Mouse (Mus musculus): ENCODE data around the gene Olfr952. TPM values are rescaled to one million over a fixed set of nuclear protein-coding genes. Genes with fewer than 3 reads are reported as not detected.

Olfr952 gene
- total RNA-seq (2014; fragmentation: Nextera tagmentation), result not detected in 2 replicates
- not detected in 2 replicates for total RNA-seq (2017)

GRCm38 (mm10) chr9:39427048-39427447 is at the start of gene Olfr952:
Gene Olfr952, minus strand, starts transcription at chr9:39427148.
- ATAC-seq (replicated peaks; ENCODE audit: poor library complexity, severe bottlenecking), result no peak

GRCm38 (mm10) chr9:39471844-39472243 is 44.9 kb upstream of the Olfr952 start, which contains the start of gene Olfr955:
Gene Olfr955, minus strand, starts transcription at chr9:39471944.
- no peak for ATAC-seq (replicated peaks; ENCODE audit: poor library complexity, severe bottlenecking)

GRCm38 (mm10) chr9:39456401-39456800 is 29.5 kb upstream of the Olfr952 start, which contains the start of gene Olfr954:
Gene Olfr954, plus strand, starts transcription at chr9:39456701.
- ATAC-seq (replicated peaks; ENCODE audit: poor library complexity, severe bottlenecking), result no peak

- ATAC-seq (replicated peaks; ENCODE audit: poor library complexity, severe bottlenecking), result no peak
Measured at GRCm38 (mm10) chr9:39387110-39387509, 39.8 kb downstream of the Olfr952 start, which contains the start of gene Olfr951. Gene Olfr951, plus strand, starts transcription at chr9:39387410.

Other genes starting within 250 kb of the Olfr952 start
- not detected in 2 replicates for gene Olfr944, start 225.2 kb downstream of the Olfr952 start, total RNA-seq (2014; fragmentation: Nextera tagmentation)
- gene Olfr944, start 225.2 kb downstream of the Olfr952 start, total RNA-seq (2017), result not detected in 2 replicates
- gene Olfr1537, start 177.2 kb downstream of the Olfr952 start, total RNA-seq (2014; fragmentation: Nextera tagmentation), result not detected in 2 replicates
- not detected in 2 replicates for gene Olfr1537, start 177.2 kb downstream of the Olfr952 start, total RNA-seq (2017)
- not detected in 2 replicates for gene Olfr945, start 150.3 kb downstream of the Olfr952 start, total RNA-seq (2014; fragmentation: Nextera tagmentation)
- gene Olfr945, start 150.3 kb downstream of the Olfr952 start, total RNA-seq (2017), result not detected in 2 replicates
- not detected in 2 replicates for gene Olfr948, start 101.1 kb downstream of the Olfr952 start, total RNA-seq (2014; fragmentation: Nextera tagmentation)
- gene Olfr948, start 101.1 kb downstream of the Olfr952 start, total RNA-seq (2017), result not detected in 2 replicates
- gene Olfr951, start 39.7 kb downstream of the Olfr952 start, total RNA-seq (2014; fragmentation: Nextera tagmentation), result not detected in 2 replicates
- gene Olfr951, start 39.7 kb downstream of the Olfr952 start, total RNA-seq (2017), result not detected in 2 replicates
- gene Olfr954, start 29.6 kb upstream of the Olfr952 start, total RNA-seq (2014; fragmentation: Nextera tagmentation), result not detected in 2 replicates
- gene Olfr954, start 29.6 kb upstream of the Olfr952 start, total RNA-seq (2017), result not detected in 2 replicates
- not detected in 2 replicates for gene Olfr955, start 44.8 kb upstream of the Olfr952 start, total RNA-seq (2014; fragmentation: Nextera tagmentation)
- gene Olfr955, start 44.8 kb upstream of the Olfr952 start, total RNA-seq (2017), result not detected in 2 replicates
- gene Olfr44, start 66.8 kb upstream of the Olfr952 start, total RNA-seq (2014; fragmentation: Nextera tagmentation), result not detected in 2 replicates
- gene Olfr44, start 66.8 kb upstream of the Olfr952 start, total RNA-seq (2017), result not detected in 2 replicates
- gene Olfr957, start 88.7 kb upstream of the Olfr952 start, total RNA-seq (2014; fragmentation: Nextera tagmentation), result not detected in 2 replicates
- not detected in 2 replicates for gene Olfr957, start 88.7 kb upstream of the Olfr952 start, total RNA-seq (2017)
- not detected in 2 replicates for gene Olfr958, start 126.9 kb upstream of the Olfr952 start, total RNA-seq (2014; fragmentation: Nextera tagmentation)
- not detected in 2 replicates for gene Olfr958, start 126.9 kb upstream of the Olfr952 start, total RNA-seq (2017)
- not detected in 2 replicates for gene Olfr959, start 148.4 kb upstream of the Olfr952 start, total RNA-seq (2014; fragmentation: Nextera tagmentation)
- not detected in 2 replicates for gene Olfr959, start 148.4 kb upstream of the Olfr952 start, total RNA-seq (2017)
- not detected in 2 replicates for gene AW551984, start 177.3 kb upstream of the Olfr952 start, total RNA-seq (2014; fragmentation: Nextera tagmentation)
- gene AW551984, start 177.3 kb upstream of the Olfr952 start, total RNA-seq (2017), result not detected in 2 replicates
- not detected in 2 replicates for gene Olfr148, start 183.5 kb upstream of the Olfr952 start, total RNA-seq (2014; fragmentation: Nextera tagmentation)
- not detected in 2 replicates for gene Olfr148, start 183.5 kb upstream of the Olfr952 start, total RNA-seq (2017)
- gene Olfr960, start 194.2 kb upstream of the Olfr952 start, total RNA-seq (2014; fragmentation: Nextera tagmentation), result not detected in 2 replicates
- not detected in 2 replicates for gene Olfr960, start 194.2 kb upstream of the Olfr952 start, total RNA-seq (2017)
- not detected in 2 replicates for gene Olfr961, start 217.9 kb upstream of the Olfr952 start, total RNA-seq (2014; fragmentation: Nextera tagmentation)
- not detected in 2 replicates for gene Olfr961, start 217.9 kb upstream of the Olfr952 start, total RNA-seq (2017)
- gene Olfr963, start 240.1 kb upstream of the Olfr952 start, total RNA-seq (2014; fragmentation: Nextera tagmentation), result not detected in 2 replicates
- gene Olfr963, start 240.1 kb upstream of the Olfr952 start, total RNA-seq (2017), result not detected in 2 replicates